Mouse (Mus musculus) retina, postnatal 1 day (tissue): ENCODE measurements around the gene Catspere2.

Experiments used
- DNase-seq: peaks from one replicate; pipeline ENCODE4 v3.0.0-alpha.2; 2012

Catspere2 gene

GRCm38 (mm10) chr1:178219166-178220077, 236.2 kb downstream of the Catspere2 start:
- no peak for DNase-seq
